Mouse (Mus musculus): ENCODE results near the gene Nap1l1. TPM values are rescaled to one million over a fixed set of nuclear protein-coding genes. Genes with fewer than 3 reads are reported as not detected.

The Nap1l1 gene
- polyA plus RNA-seq, 1 experiment from 2014 or later: 185 TPM

GRCm38 (mm10) chr10:111528283-111528682 is 55.3 kb downstream of the Nap1l1 start:
- no peaks in the 10 kb centered on the region for H3K27me3 ChIP-seq (ENCODE audit: control insufficient read depth, insufficient read depth, low read length)
- DNase-seq (ENCODE audit: low spot score) (no peak), ATAC-seq (ENCODE audit: low FRiP score) (no peak)
- H3K27ac ChIP-seq: no peak overlapping the region
- H3K4me3 ChIP-seq (replicated peaks; ENCODE audit: low read length): no peak overlapping the region
- H3K36me3 ChIP-seq (replicated peaks; ENCODE audit: control insufficient read depth, insufficient read depth): no peaks in the 10 kb centered on the region
- H3K4me1 ChIP-seq (replicated peaks; ENCODE audit: control insufficient read depth, insufficient read depth, low read length): peaks cover 10% of the 10 kb centered on the region
- 80% methylated on average over 4 of the region's 4 CpGs for WGBS
- H3K9ac ChIP-seq: no peak overlapping the region
- no peak overlapping the region for H3K4me2 ChIP-seq (replicated peaks)
- no peaks in the 10 kb centered on the region for H3K9me3 ChIP-seq (ENCODE audit: control insufficient read depth, low read length)

GRCm38 (mm10) chr10:111530398-111530797 is 57.4 kb downstream of the Nap1l1 start:
- Histone ChIP-seq H3K36me3 (replicated peaks; ENCODE audit: control insufficient read depth, insufficient read depth) (no peaks in the 10 kb centered on the region), H3K9ac (no peak overlapping the region), H3K4me3 (replicated peaks; ENCODE audit: low read length) (no peak overlapping the region), H3K9me3 (ENCODE audit: control insufficient read depth, low read length) (no peaks in the 10 kb centered on the region), H3K4me2 (replicated peaks) (no peak overlapping the region), H3K27me3 (ENCODE audit: control insufficient read depth, insufficient read depth, low read length) (no peaks in the 10 kb centered on the region), H3K4me1 (replicated peaks; ENCODE audit: control insufficient read depth, insufficient read depth, low read length) (no peaks in the 10 kb centered on the region), H3K27ac (no peak overlapping the region)
- DNase-seq (ENCODE audit: low spot score): no peak
- 88% methylated on average over 7 of the region's 7 CpGs for WGBS
- ATAC-seq (ENCODE audit: low FRiP score): no peak

GRCm38 (mm10) chr10:111534691-111535090 is 61.7 kb downstream of the Nap1l1 start:
- Histone ChIP-seq H3K27ac (no peak overlapping the region), H3K36me3 (replicated peaks; ENCODE audit: control insufficient read depth, insufficient read depth) (no peaks in the 10 kb centered on the region), H3K4me3 (replicated peaks; ENCODE audit: low read length) (no peak overlapping the region), H3K27me3 (ENCODE audit: control insufficient read depth, insufficient read depth, low read length) (no peaks in the 10 kb centered on the region), H3K9me3 (ENCODE audit: control insufficient read depth, low read length) (no peaks in the 10 kb centered on the region), H3K9ac (no peak overlapping the region), H3K4me2 (replicated peaks) (no peak overlapping the region), H3K4me1 (replicated peaks; ENCODE audit: control insufficient read depth, insufficient read depth, low read length) (no peaks in the 10 kb centered on the region; the same call in 1 of the 2 replicates)
- no peak for DNase-seq (ENCODE audit: low spot score)
- 72% methylated on average over 8 of the region's 8 CpGs for WGBS
- ATAC-seq (ENCODE audit: low FRiP score): no peak

GRCm38 (mm10) chr10:111537410-111537809 is 64.4 kb downstream of the Nap1l1 start:
- no peak overlapping the region for H3K27ac ChIP-seq
- no peak overlapping the region for H3K9ac ChIP-seq
- DNase-seq (ENCODE audit: low spot score) (no peak), ATAC-seq (ENCODE audit: low FRiP score) (no peak; the same call in 1 of the 2 replicates)
- WGBS: 91% methylated on average over 19 of the region's 19 CpGs
- H3K36me3 ChIP-seq (replicated peaks; ENCODE audit: control insufficient read depth, insufficient read depth): no peaks in the 10 kb centered on the region
- no peaks in the 10 kb centered on the region for H3K27me3 ChIP-seq (ENCODE audit: control insufficient read depth, insufficient read depth, low read length)
- no peaks in the 10 kb centered on the region for H3K9me3 ChIP-seq (ENCODE audit: control insufficient read depth, low read length)
- no peak overlapping the region for H3K4me2 ChIP-seq (replicated peaks)
- H3K4me3 ChIP-seq (replicated peaks; ENCODE audit: low read length): no peak overlapping the region
- H3K4me1 ChIP-seq (replicated peaks; ENCODE audit: control insufficient read depth, insufficient read depth, low read length): no peaks in the 10 kb centered on the region; the same call in 1 of the 2 replicates

GRCm38 (mm10) chr10:111539724-111540324 is 66.8 kb downstream of the Nap1l1 start:
- Histone ChIP-seq H3K4me2 (replicated peaks) (no peak overlapping the region), H3K9me3 (ENCODE audit: control insufficient read depth, low read length) (no peaks in the 10 kb centered on the region), H3K27me3 (ENCODE audit: control insufficient read depth, insufficient read depth, low read length) (no peaks in the 10 kb centered on the region), H3K27ac (no peak overlapping the region), H3K4me1 (replicated peaks; ENCODE audit: control insufficient read depth, insufficient read depth, low read length) (no peaks in the 10 kb centered on the region; the same call in 1 of the 2 replicates), H3K4me3 (replicated peaks; ENCODE audit: low read length) (no peak overlapping the region), H3K9ac (no peak overlapping the region), H3K36me3 (replicated peaks; ENCODE audit: control insufficient read depth, insufficient read depth) (no peaks in the 10 kb centered on the region)
- DNase-seq (ENCODE audit: low spot score): no peak
- 46% methylated on average over 9 of the region's 9 CpGs for WGBS
- ATAC-seq (ENCODE audit: low FRiP score): no peak

- Histone ChIP-seq H3K9ac (no peak overlapping the region), H3K36me3 (replicated peaks; ENCODE audit: control insufficient read depth, insufficient read depth) (no peaks in the 10 kb centered on the region), H3K9me3 (ENCODE audit: control insufficient read depth, low read length) (no peaks in the 10 kb centered on the region), H3K4me2 (replicated peaks) (no peak overlapping the region), H3K4me1 (replicated peaks; ENCODE audit: control insufficient read depth, insufficient read depth, low read length) (no peaks in the 10 kb centered on the region; the same call in 1 of the 2 replicates), H3K27me3 (ENCODE audit: control insufficient read depth, insufficient read depth, low read length) (no peaks in the 10 kb centered on the region), H3K4me3 (replicated peaks; ENCODE audit: low read length) (no peak overlapping the region), H3K27ac (no peak overlapping the region)
- DNase-seq (ENCODE audit: low spot score) (no peak), ATAC-seq (ENCODE audit: low FRiP score) (no peak)
- 67% methylated on average over 9 of the region's 9 CpGs for WGBS
Observed at GRCm38 (mm10) chr10:111540678-111541077, 67.7 kb downstream of the Nap1l1 start.

GRCm38 (mm10) chr10:111543106-111543505 is 70.1 kb downstream of the Nap1l1 start:
- DNase-seq (ENCODE audit: low spot score) (no peak), ATAC-seq (ENCODE audit: low FRiP score) (no peak)
- no peaks in the 10 kb centered on the region for H3K9me3 ChIP-seq (ENCODE audit: control insufficient read depth, low read length)
- no peaks in the 10 kb centered on the region for H3K36me3 ChIP-seq (replicated peaks; ENCODE audit: control insufficient read depth, insufficient read depth)
- no peak overlapping the region for H3K27ac ChIP-seq
- no peak overlapping the region for H3K4me3 ChIP-seq (replicated peaks; ENCODE audit: low read length)
- H3K4me1 ChIP-seq (replicated peaks; ENCODE audit: control insufficient read depth, insufficient read depth, low read length): no peaks in the 10 kb centered on the region
- H3K9ac ChIP-seq: no peak overlapping the region
- H3K27me3 ChIP-seq (ENCODE audit: control insufficient read depth, insufficient read depth, low read length): no peaks in the 10 kb centered on the region
- 86% methylated on average over 7 of the region's 7 CpGs for WGBS
- no peak overlapping the region for H3K4me2 ChIP-seq (replicated peaks)

- 33% methylated on average over 7 of the region's 7 CpGs for WGBS
- ATAC-seq (ENCODE audit: low FRiP score): peak; percentile 8; the same call in 1 of the 2 replicates
Observed at GRCm38 (mm10) chr10:111543781-111544260, 70.8 kb downstream of the Nap1l1 start.

GRCm38 (mm10) chr10:111544311-111544710 is 71.3 kb downstream of the Nap1l1 start:
- H3K9me3 ChIP-seq (ENCODE audit: control insufficient read depth, low read length): no peaks in the 10 kb centered on the region
- H3K9ac ChIP-seq: no peak overlapping the region
- no peak overlapping the region for H3K27ac ChIP-seq
- DNase-seq (ENCODE audit: low spot score) (no peak), ATAC-seq (ENCODE audit: low FRiP score) (no peak)
- H3K27me3 ChIP-seq (ENCODE audit: control insufficient read depth, insufficient read depth, low read length): no peaks in the 10 kb centered on the region
- no peaks in the 10 kb centered on the region for H3K4me1 ChIP-seq (replicated peaks; ENCODE audit: control insufficient read depth, insufficient read depth, low read length)
- WGBS: 76% methylated on average over 4 of the region's 4 CpGs
- no peak overlapping the region for H3K4me2 ChIP-seq (replicated peaks)
- no peak overlapping the region for H3K4me3 ChIP-seq (replicated peaks; ENCODE audit: low read length)
- no peaks in the 10 kb centered on the region for H3K36me3 ChIP-seq (replicated peaks; ENCODE audit: control insufficient read depth, insufficient read depth)

More at GRCm38 (mm10) chr10:111543781-111544260, 70.8 kb downstream of the Nap1l1 start:
- no peaks in the 10 kb centered on the region for H3K9me3 ChIP-seq (ENCODE audit: control insufficient read depth, low read length)
- H3K36me3 ChIP-seq (replicated peaks; ENCODE audit: control insufficient read depth, insufficient read depth): no peaks in the 10 kb centered on the region
- H3K9ac ChIP-seq: no peak overlapping the region
- H3K4me1 ChIP-seq (replicated peaks; ENCODE audit: control insufficient read depth, insufficient read depth, low read length): no peaks in the 10 kb centered on the region
- no peak overlapping the region for H3K27ac ChIP-seq
- no peaks in the 10 kb centered on the region for H3K27me3 ChIP-seq (ENCODE audit: control insufficient read depth, insufficient read depth, low read length)
- no peak overlapping the region for H3K4me3 ChIP-seq (replicated peaks; ENCODE audit: low read length)
- no peak overlapping the region for H3K4me2 ChIP-seq (replicated peaks)
- DNase-seq (ENCODE audit: low spot score): no peak
